Mouse (Mus musculus) kidney, adult 2 months (tissue): ENCODE results near the gene Psmd4.

Experiments used
- CTCF ChIP-seq: fragments of 200-500 bp; conservative IDR thresholded peaks from 2 replicates; pipeline ENCODE4 v1.5.1; 2011; ENCODE audit warnings: low read depth, mild to moderate bottlenecking, control low read depth, low read length, moderate library complexity, mixed read lengths; ENCODE audit not compliant: insufficient read depth, insufficient read length
- POLR2A ChIP-seq: fragments of 200-500 bp; IDR thresholded peaks from one replicate; pipeline ENCODE4 v1.6.1; 2011; ENCODE audit warnings: low read depth, low read length, control low read depth

DNA sequence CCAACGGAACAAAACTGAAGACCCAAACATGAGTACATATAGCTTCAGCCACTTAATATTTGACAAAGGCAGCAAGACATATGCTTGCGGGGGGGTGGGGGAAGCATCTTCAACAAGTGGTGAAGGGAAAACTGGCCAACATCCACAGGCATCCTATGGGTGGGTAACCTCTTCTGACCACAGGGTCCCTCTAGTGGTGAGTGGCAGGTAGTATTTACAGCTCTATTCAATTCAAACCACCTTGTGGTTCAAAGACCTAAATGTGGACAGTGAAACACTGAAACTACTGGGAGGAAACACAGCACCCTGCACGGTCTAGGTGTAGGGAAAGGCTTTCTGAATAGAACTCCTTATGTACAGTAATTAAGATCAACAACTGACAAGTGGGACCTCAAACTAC lies 11.3 kb upstream of the Psmd4 start:
- peak; percentile 67 for TF ChIP-seq CTCF
- no peak for TF ChIP-seq POLR2A
